Mouse (Mus musculus) stomach, postnatal 0 days (tissue): ENCODE measurements at regions not wholly inside any gene's neighbourhood (a gene's known extent, or its start where the extent isn't known, plus 50 kb on each side); places are given as distances from the start of the nearest gene placed in this dataset.

Experiments used
- CTCF ChIP-seq: IDR thresholded peaks from 2 replicates; pipeline ENCODE4 v1.5.1; 2016; ENCODE audit warnings: antibody characterized with exemption, low read depth, mild to moderate bottlenecking, moderate library complexity
- EP300 ChIP-seq: optimal IDR thresholded peaks from 2 replicates; pipeline ENCODE3; 2016; ENCODE audit warnings: antibody characterized with exemption

DNA sequence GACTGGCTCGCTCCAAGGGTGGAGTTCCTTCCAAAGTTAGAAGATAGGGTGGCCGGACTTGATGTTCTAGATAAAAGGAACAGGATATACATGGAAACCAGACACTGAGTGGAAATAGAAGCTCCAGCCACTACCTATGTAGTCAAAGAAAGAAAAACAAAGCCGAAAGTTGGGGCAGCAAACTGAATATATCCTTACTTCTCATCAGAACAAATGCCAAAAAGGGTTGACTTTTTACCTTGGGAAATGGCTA lies 88.5 kb upstream of the Cep85l start:
- no peak for TF ChIP-seq EP300
- TF ChIP-seq CTCF, result no peak
